Mouse (Mus musculus) limb, embryonic 11.5 days (tissue): ENCODE measurements at regions not wholly inside any gene's neighbourhood (a gene's known extent, or its start where the extent isn't known, plus 50 kb on each side); places are given as distances from the start of the nearest gene placed in this dataset.

ENCODE experiments used
- ATAC-seq: fragments of 200-750 bp; cut with Nextera tagmentation; 2 replicates; pipeline ENCODE4 v1.8.0; 2017; ENCODE audit warnings: low read depth; ENCODE audit not compliant: insufficient number of reproducible peaks, low FRiP score, low TSS enrichment
- DNase-seq: peaks from one replicate; pipeline ENCODE4 v3.0.0-alpha.2; 2015; ENCODE audit warnings: low spot score
- H3K27ac ChIP-seq: fragments of 300-500 bp; sonication (generic); replicated peaks from 2 replicates; pipeline ENCODE4 v1.5.1; 2014; ENCODE audit warnings: low read depth, mild to moderate bottlenecking, low read length
- H3K27me3 ChIP-seq: fragments of 300-500 bp; sonication (generic); 2 replicates; pipeline ENCODE4 v1.6.1; 2014; ENCODE audit warnings: mild to moderate bottlenecking, low read length, mixed read lengths; ENCODE audit not compliant: control insufficient read depth, insufficient read depth
- H3K36me3 ChIP-seq: fragments of 300-500 bp; sonication (generic); 2 replicates; pipeline ENCODE4 v1.6.1; 2014; ENCODE audit warnings: mild to moderate bottlenecking, low read length, moderate library complexity, mixed read lengths; ENCODE audit not compliant: control insufficient read depth, insufficient read depth
- H3K4me1 ChIP-seq: fragments of 300-500 bp; sonication (generic); 2 replicates; pipeline ENCODE4 v1.6.1; 2014; ENCODE audit warnings: low read length, mixed read lengths; ENCODE audit not compliant: control insufficient read depth, insufficient read depth
- H3K4me2 ChIP-seq: fragments of 300-500 bp; sonication (generic); 2 replicates; pipeline ENCODE4 v1.6.1; 2014; ENCODE audit warnings: low read depth, mild to moderate bottlenecking, moderate library complexity; ENCODE audit not compliant: severe bottlenecking
- H3K4me3 ChIP-seq: fragments of 300-500 bp; sonication (generic); 2 replicates; pipeline ENCODE4 v1.5.1; 2014; ENCODE audit warnings: low read depth, low read length
- H3K9ac ChIP-seq: fragments of 300-500 bp; sonication (generic); 2 replicates; pipeline ENCODE4 v1.6.1; 2014; ENCODE audit warnings: mild to moderate bottlenecking, low read length
- H3K9me3 ChIP-seq: fragments of 300-500 bp; sonication (generic); 2 replicates; pipeline ENCODE4 v1.6.1; 2016; ENCODE audit warnings: low read length; ENCODE audit not compliant: control insufficient read depth
- WGBS: fragments of 180-500 bp; shearing (Covaris S2); extraction: QIAGEN DNeasy Blood & Tissue Kit; methylation state at CpG from one replicate; pipeline ENCODE4 v1.1.7; 2014; 5-methylcytosine and 5-hydroxymethylcytosine counted together

- Histone ChIP-seq H3K9ac (no peak overlapping the region), H3K27ac (no peak overlapping the region), H3K4me2 (no peak overlapping the region), H3K36me3 (no peaks in the 10 kb centered on the region), H3K27me3 (no peaks in the 10 kb centered on the region), H3K4me1 (no peaks in the 10 kb centered on the region), H3K4me3 (no peak overlapping the region), H3K9me3 (no peaks in the 10 kb centered on the region)
- DNase-seq (no peak), ATAC-seq (no peak)
- 82% methylated on average over 3 of the region's 3 CpGs for WGBS
Observed at GRCm38 (mm10) chr8:8407357-8407756, 253.7 kb downstream of the Efnb2 start.

GRCm38 (mm10) chr8:8403410-8403809, 257.6 kb downstream of the Efnb2 start:
- no peak overlapping the region for H3K4me3 ChIP-seq
- H3K27ac ChIP-seq, result no peak overlapping the region
- no peaks in the 10 kb centered on the region for H3K36me3 ChIP-seq
- H3K4me1 ChIP-seq, result no peaks in the 10 kb centered on the region
- no peak for ATAC-seq
- WGBS, result 89% methylated on average over 3 of the region's 3 CpGs
- no peaks in the 10 kb centered on the region for H3K27me3 ChIP-seq
- no peak overlapping the region for H3K9ac ChIP-seq
- no peak overlapping the region for H3K4me2 ChIP-seq
- no peaks in the 10 kb centered on the region for H3K9me3 ChIP-seq
- no peak for DNase-seq

GRCm38 (mm10) chr8:8392303-8392702, 268.7 kb downstream of the Efnb2 start:
- no peaks in the 10 kb centered on the region for H3K9me3 ChIP-seq
- H3K36me3 ChIP-seq, result no peaks in the 10 kb centered on the region
- ATAC-seq (no peak), DNase-seq (no peak)
- H3K27me3 ChIP-seq, result no peaks in the 10 kb centered on the region
- H3K9ac ChIP-seq, result no peak overlapping the region
- WGBS, result 79% methylated on average over 5 of the region's 5 CpGs
- no peaks in the 10 kb centered on the region for H3K4me1 ChIP-seq
- H3K27ac ChIP-seq, result no peak overlapping the region
- H3K4me2 ChIP-seq, result no peak overlapping the region
- H3K4me3 ChIP-seq, result no peak overlapping the region

DNA sequence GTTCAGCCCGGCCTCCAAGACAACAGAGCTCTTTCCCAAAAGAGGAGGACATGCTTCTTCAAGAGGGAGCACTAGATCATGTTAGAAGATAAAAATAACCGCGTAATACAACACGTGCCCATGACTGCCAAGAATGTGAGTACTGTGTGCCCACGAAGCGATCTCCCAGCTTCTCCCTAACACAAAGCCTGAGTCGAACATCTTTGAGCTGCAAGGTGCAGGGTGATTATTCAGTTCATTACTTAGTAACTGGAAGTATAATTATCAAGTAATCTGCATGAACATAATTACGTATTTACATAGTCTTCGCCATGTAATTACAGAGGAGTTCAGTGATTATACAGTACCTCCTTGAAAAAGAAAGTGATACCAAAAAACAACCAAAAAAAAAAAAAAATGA, 269.7 kb downstream of the Efnb2 start:
- Histone ChIP-seq H3K9me3 (no peaks in the 10 kb centered on the region), H3K27me3 (no peaks in the 10 kb centered on the region), H3K36me3 (no peaks in the 10 kb centered on the region), H3K27ac (no peak overlapping the region), H3K9ac (no peak overlapping the region), H3K4me3 (no peak overlapping the region), H3K4me2 (no peak overlapping the region), H3K4me1 (no peaks in the 10 kb centered on the region)
- ATAC-seq (no peak), DNase-seq (no peak)
- WGBS, result 93% methylated on average over 9 of the region's 9 CpGs

DNA sequence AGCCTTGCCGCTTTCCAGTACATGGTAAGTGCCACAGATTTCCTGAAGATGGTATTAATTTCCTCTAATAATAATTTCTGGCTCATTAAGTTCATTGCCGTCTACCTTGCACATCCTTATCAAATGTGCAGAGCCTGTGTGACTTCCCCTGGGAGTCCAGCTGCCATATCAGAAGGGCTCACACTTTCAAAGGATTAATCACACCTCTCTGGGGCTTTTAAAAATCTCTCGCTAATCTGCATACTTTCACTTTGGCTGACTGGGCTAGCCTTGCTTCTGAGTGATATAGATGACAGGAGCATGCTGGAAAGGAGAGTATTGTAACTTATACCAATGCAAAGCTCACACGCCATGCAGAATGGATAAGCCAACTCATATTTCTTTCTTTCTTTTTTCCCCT, 282.8 kb downstream of the Efnb2 start:
- 70% methylated on average over 4 of the region's 4 CpGs for WGBS

DNA sequence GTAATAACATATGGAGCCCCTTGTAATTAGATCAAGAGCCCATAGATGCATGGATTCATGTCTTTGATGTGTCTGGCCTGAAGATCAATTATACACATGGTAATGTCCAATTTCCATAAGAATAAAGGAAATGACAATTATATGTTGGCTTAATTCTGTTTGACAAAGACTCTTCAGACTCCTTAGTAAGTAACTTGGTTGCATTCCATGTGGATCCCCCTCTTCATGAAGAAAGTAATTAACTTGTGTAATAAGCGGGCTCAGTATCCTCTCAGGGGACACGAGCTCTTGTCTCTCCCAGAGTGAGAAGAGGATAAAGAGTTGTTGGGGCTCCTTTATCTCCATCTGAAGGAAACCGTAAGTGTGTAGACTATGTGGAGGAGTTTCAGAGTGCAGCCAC, 284.3 kb downstream of the Efnb2 start:
- 85% methylated on average over 3 of the region's 3 CpGs for WGBS
- Histone ChIP-seq H3K4me3 (no peak overlapping the region), H3K27ac (no peak overlapping the region), H3K36me3 (no peaks in the 10 kb centered on the region), H3K27me3 (no peaks in the 10 kb centered on the region), H3K4me1 (no peaks in the 10 kb centered on the region), H3K9ac (no peak overlapping the region), H3K9me3 (no peaks in the 10 kb centered on the region), H3K4me2 (no peak overlapping the region)
- DNase-seq (no peak), ATAC-seq (no peak)

More for the DNA sequence above, 282.8 kb downstream of the Efnb2 start:
- DNase-seq (no peak), ATAC-seq (no peak)
- Histone ChIP-seq H3K4me1 (no peaks in the 10 kb centered on the region), H3K27ac (no peak overlapping the region), H3K36me3 (no peaks in the 10 kb centered on the region), H3K4me2 (no peak overlapping the region), H3K4me3 (no peak overlapping the region), H3K9me3 (no peaks in the 10 kb centered on the region), H3K27me3 (no peaks in the 10 kb centered on the region), H3K9ac (no peak overlapping the region)

DNA sequence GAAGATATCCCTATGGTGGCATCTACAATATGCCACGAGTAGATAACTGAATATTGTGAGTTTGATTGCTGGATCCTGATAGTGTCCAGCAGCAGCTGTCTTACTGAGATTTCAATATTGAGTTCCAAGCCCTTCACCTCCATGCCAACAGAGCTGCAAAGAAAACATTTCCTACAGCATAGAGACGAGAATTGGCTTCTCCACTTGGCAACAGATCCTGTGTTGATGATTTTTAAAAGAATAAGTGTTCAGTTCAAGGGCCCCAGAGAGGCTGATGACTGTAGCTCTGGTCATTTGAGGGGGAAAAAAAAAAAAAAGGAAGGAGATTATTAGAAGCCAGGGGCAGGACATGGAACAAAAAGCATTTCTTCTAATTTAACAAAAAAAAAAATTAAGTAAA, 284.7 kb downstream of the Efnb2 start:
- H3K36me3 ChIP-seq, result no peaks in the 10 kb centered on the region
- no peak overlapping the region for H3K4me2 ChIP-seq
- H3K9me3 ChIP-seq, result no peaks in the 10 kb centered on the region
- no peaks in the 10 kb centered on the region for H3K4me1 ChIP-seq
- no peaks in the 10 kb centered on the region for H3K27me3 ChIP-seq
- no peak for DNase-seq
- H3K4me3 ChIP-seq, result no peak overlapping the region
- no peak for ATAC-seq
- WGBS, result 80% methylated on average over 2 of the region's 2 CpGs
- H3K9ac ChIP-seq, result no peak overlapping the region
- H3K27ac ChIP-seq, result no peak overlapping the region

GRCm38 (mm10) chr8:8367282-8367871, 293.7 kb downstream of the Efnb2 start:
- 89% methylated on average over 4 of the region's 4 CpGs for WGBS
- Histone ChIP-seq H3K4me3 (no peak overlapping the region), H3K4me1 (no peaks in the 10 kb centered on the region), H3K27ac (no peak overlapping the region), H3K4me2 (no peak overlapping the region), H3K9ac (no peak overlapping the region), H3K27me3 (no peaks in the 10 kb centered on the region), H3K9me3 (no peaks in the 10 kb centered on the region), H3K36me3 (no peaks in the 10 kb centered on the region)
- no peak for DNase-seq
- ATAC-seq, result no peak

- no peak overlapping the region for H3K9ac ChIP-seq
- ATAC-seq, result no peak
Observed at GRCm38 (mm10) chr8:8361941-8362537, 299.0 kb downstream of the Efnb2 start.

More at GRCm38 (mm10) chr8:8361941-8362537, 299.0 kb downstream of the Efnb2 start:
- 92% methylated on average over 7 of the region's 7 CpGs for WGBS
- H3K4me1 ChIP-seq, result no peaks in the 10 kb centered on the region
- no peaks in the 10 kb centered on the region for H3K27me3 ChIP-seq
- DNase-seq, result no peak
- H3K27ac ChIP-seq, result no peak overlapping the region
- H3K4me3 ChIP-seq, result no peak overlapping the region
- no peak overlapping the region for H3K4me2 ChIP-seq
- no peaks in the 10 kb centered on the region for H3K9me3 ChIP-seq
- H3K36me3 ChIP-seq, result no peaks in the 10 kb centered on the region
